Mouse (Mus musculus) activated CD4-positive, CD25-positive, alpha-beta regulatory T cell, adult 9 weeks (primary cell): ENCODE measurements around the gene Gm4301. TPM values are rescaled to one million over a fixed set of nuclear protein-coding genes. Genes with fewer than 3 reads are reported as not detected.

Experiments used
- polyA plus RNA-seq: library from polyadenylated mRNA; unstranded; fragments of 100-300 nt; shearing (Covaris generic); gene quantifications from one replicate; pipeline ENCODE4 v1.2.1, GENCODE M21; 2017

Gm4301 gene
- not detected for polyA plus RNA-seq

DNA sequence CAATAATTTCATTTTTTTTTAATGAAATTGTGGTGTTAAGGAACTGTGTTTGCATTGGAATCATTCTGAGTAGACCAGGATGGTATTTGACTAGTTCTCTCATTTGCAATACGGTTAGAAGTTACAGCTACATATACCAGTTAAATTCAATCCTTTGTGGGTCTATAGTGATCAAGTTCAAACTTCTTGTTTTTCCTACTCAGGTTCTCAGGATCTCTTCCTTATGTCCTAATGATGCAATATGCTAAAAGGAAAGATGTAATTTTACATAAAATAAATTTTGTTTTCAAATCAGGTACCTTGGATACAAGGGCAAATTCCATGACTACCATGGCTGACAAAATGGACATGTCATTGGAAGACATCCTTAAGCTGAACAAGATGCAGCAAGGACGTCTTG lies at the start of gene Gm4301:
Gene Gm4301, plus strand, starts transcription at position 301 of the 400 bp plus-strand sequence.

GRCm38 (mm10) chr10:100340536-100340935 lies 5.1 kb downstream of the Gm4301 start, which contains the start of gene Gm4302:
Gene Gm4302 (plus strand): TSS chr10:100340836.

GRCm38 (mm10) chr10:100345672-100346071 lies 10.2 kb downstream of the Gm4301 start, which contains the start of gene Gm4303:
Gene Gm4303 (plus strand): TSS chr10:100345972.

DNA sequence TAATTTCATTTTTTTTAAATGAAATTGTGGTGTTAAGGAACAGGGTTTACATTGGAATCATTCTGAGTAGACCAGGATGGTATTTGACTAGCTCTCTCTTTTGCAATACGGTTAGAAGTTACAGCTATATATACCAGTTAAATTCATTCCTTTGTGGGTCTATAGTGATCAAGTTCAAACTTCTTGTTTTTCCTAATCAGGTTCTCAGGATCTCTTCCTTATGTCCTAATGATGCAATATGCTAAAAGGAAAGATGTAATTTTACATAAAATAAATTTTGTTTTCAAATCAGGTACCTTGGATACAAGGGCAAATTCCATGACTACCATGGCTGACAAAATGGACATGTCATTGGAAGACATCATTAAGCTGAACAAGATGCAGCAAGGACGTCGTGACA lies 15.3 kb downstream of the Gm4301 start, which contains the start of gene Gm4305:
Gene Gm4305, plus strand, starts transcription at position 301 of the 400 bp plus-strand sequence.

GRCm38 (mm10) chr10:100361038-100361437 lies 25.6 kb downstream of the Gm4301 start, which contains the start of gene Gm4307:
Gene Gm4307 (plus strand): TSS chr10:100361338.

DNA sequence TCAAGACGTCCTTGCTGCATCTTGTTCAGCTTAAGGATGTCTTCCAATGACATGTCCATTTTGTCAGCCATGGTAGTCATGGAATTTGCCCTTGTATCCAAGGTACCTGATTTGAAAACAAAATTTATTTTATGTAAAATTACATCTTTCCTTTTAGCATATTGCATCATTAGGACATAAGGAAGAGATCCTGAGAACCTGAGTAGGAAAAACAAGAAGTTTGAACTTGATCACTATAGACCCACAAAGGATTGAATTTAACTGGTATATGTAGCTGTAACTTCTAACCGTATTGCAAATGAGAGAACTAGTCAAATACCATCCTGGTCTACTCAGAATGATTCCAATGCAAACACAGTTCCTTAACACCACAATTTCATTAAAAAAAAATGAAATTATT lies 47.0 kb downstream of the Gm4301 start, which contains the start of gene Gm4312:
Gene Gm4312, minus strand, starts transcription at position 101 of the 400 bp plus-strand sequence.

Other genes starting within 250 kb of the Gm4301 start
- gene Gm4302, start 5.2 kb downstream of the Gm4301 start, polyA plus RNA-seq, result not detected
- gene Gm4303, start 10.3 kb downstream of the Gm4301 start, polyA plus RNA-seq, result not detected
- not detected for gene Gm4305, start 15.4 kb downstream of the Gm4301 start, polyA plus RNA-seq
- not detected for gene Gm4307, start 25.7 kb downstream of the Gm4301 start, polyA plus RNA-seq
- not detected for gene Gm4312, start 46.9 kb downstream of the Gm4301 start, polyA plus RNA-seq
- gene Tmtc3, start 151.7 kb downstream of the Gm4301 start, polyA plus RNA-seq, result 2.8 TPM
- 3.8 TPM for gene Cep290, start 151.9 kb downstream of the Gm4301 start, polyA plus RNA-seq